Mouse (Mus musculus) bone marrow macrophage, adult 2 months (primary cell): ENCODE data around the gene Proser3.

Source experiments
- CTCF ChIP-seq: IDR thresholded peaks from 2 replicates; pipeline ENCODE4 v1.5.1; 2012; ENCODE audit warnings: low read depth, mild to moderate bottlenecking, low read length, moderate library complexity
- POLR2A ChIP-seq: IDR thresholded peaks from 2 replicates; pipeline ENCODE4 v1.6.1; 2012; ENCODE audit warnings: mild to moderate bottlenecking, low read depth, low read length, borderline replicate concordance

GRCm38 (mm10) chr7:30551445-30552101 is 526 bp downstream of the Proser3 start:
- TF ChIP-seq CTCF (0 out of 2 replicates have a peak, but pooled peaks have one; percentile 10), POLR2A (no peak)
